Mouse (Mus musculus) olfactory bulb, adult 2 months (tissue): Measurements from ENCODE around the gene Tuba4a. TPM values are rescaled to one million over a fixed set of nuclear protein-coding genes. Genes with fewer than 3 reads are reported as not detected.

Experiments used
- H3K27ac ChIP-seq: fragments of 200-500 bp; 2 replicates; pipeline ENCODE4 v1.5.1; 2012; ENCODE audit warnings: low read depth, low read length; ENCODE audit not compliant: insufficient read depth
- H3K4me1 ChIP-seq: fragments of 200-500 bp; 2 replicates; pipeline ENCODE4 v1.6.1; 2012; ENCODE audit warnings: low read length; ENCODE audit not compliant: control insufficient read depth, insufficient read depth
- H3K4me3 ChIP-seq: fragments of 200-500 bp; 2 replicates; pipeline ENCODE4 v1.5.1; 2012; ENCODE audit warnings: mild to moderate bottlenecking, low read depth, low read length, moderate library complexity; ENCODE audit not compliant: insufficient read depth
- CTCF ChIP-seq: fragments of 200-500 bp; IDR thresholded peaks from 2 replicates; pipeline ENCODE4 v1.5.1; 2012; ENCODE audit warnings: low read depth, mild to moderate bottlenecking, low read length, moderate library complexity; ENCODE audit not compliant: insufficient read depth
- POLR2A ChIP-seq: fragments of 200-500 bp; IDR thresholded peaks from 2 replicates; pipeline ENCODE4 v1.6.1; 2012; ENCODE audit warnings: mild to moderate bottlenecking, low read depth, low read length, moderate library complexity; ENCODE audit not compliant: insufficient read depth
- WGBS: fragments of 180-500 bp; shearing (Covaris S2); methylation state at CpG from one replicate; pipeline ENCODE4 v1.1.7; 2018; 5-methylcytosine and 5-hydroxymethylcytosine counted together
- polyA plus RNA-seq: library from polyadenylated mRNA; stranded (reverse); fragments of >200 nt; gene quantifications from 2 replicates; pipeline ENCODE4 v1.2.4, GENCODE M21; 2012; ENCODE audit warnings: low replicate concordance; ENCODE audit not compliant: missing spikeins, insufficient read depth, insufficient read length

Gene Tuba4a
- polyA plus RNA-seq: not detected in 2 replicates

DNA sequence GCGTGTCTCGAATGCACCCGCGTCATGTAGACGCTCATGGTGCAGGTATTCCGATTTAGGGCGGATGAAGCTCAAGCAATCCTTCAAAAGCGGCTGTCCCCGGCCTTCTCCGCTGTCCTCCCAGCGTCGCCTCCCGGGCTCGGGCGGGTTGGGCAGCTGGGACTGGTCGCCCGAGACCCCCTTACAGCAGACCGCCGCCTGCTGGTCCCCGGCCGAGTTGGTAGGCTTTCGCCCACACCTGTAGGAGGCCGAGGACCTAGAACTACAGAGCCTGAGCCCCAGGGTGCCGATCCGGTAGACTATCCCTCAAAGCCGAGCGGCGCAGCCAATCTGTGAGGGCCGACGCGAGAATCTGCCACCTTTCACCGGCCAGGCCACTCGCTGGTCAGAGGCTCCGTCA is at the start of gene Tuba4a:
Gene Tuba4a (minus strand): TSS at position 335 of the 400 bp plus-strand sequence.
- Histone ChIP-seq H3K4me1 (peaks cover 28% of the 10 kb centered on the region), H3K4me3 (peak within 1 kb of the TSS; percentile 65), H3K27ac (peak within 1 kb of the TSS; percentile 31; the same call in 1 of the 2 replicates)
- TF ChIP-seq POLR2A: no peak
- 0 out of 2 replicates have a peak, but pooled peaks have one; percentile 7 for TF ChIP-seq CTCF
- 3% methylated on average over 34 of the region's 34 CpGs for whole genome bisulfite sequencing

DNA sequence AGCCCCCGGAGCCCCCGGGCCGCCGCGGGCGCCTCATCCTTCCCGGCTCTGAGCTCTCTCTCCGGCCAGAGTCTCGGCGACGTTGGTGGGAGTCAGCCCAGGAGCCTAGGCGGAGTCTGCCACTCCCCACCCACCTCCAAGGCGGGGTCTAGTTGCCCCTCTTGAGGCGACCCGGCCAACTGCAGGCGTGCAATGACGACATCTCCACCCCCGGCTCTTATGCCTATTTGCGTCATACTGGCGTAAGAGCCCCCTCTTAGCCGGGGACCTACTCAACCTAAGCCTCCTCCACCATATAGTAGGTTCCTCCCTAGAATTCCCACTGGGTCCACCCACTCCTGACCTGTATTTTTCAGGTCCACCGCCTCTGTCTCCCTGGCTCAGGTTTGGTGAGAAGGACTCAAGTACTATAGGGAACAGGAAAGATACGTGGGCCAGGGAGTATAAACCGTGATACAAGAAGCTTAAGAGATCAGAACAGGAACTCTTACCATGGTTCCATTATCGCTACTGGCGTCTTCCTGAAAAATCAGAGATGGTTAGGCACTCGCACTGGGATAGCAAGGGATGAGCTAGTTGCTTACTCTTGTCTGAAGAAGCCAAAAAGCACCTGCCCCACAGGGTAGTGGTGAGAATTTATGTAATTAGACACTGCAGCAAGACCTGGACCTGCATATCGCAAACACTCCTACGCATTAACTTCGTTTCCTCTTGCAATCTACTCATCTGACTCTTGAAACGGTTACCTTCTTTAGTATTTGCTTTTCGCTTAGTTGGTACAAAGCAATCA is 44.6 kb upstream of the Tuba4a start, which contains the start of gene Ptprn:
Gene Ptprn (minus strand): TSS at position 412 of the 790 bp plus-strand sequence.
- Histone ChIP-seq H3K4me3 (peak within 1 kb of the TSS; percentile 87), H3K27ac (peak within 1 kb of the TSS; percentile 95), H3K4me1 (peaks cover 4% of the 10 kb centered on the region)
- 6% methylated on average over 32 of the region's 32 CpGs for WGBS
- TF ChIP-seq POLR2A: peak; percentile 45; the same call in 1 of the 2 replicates
- peak; percentile 34; the same call in 1 of the 2 replicates for TF ChIP-seq CTCF

DNA sequence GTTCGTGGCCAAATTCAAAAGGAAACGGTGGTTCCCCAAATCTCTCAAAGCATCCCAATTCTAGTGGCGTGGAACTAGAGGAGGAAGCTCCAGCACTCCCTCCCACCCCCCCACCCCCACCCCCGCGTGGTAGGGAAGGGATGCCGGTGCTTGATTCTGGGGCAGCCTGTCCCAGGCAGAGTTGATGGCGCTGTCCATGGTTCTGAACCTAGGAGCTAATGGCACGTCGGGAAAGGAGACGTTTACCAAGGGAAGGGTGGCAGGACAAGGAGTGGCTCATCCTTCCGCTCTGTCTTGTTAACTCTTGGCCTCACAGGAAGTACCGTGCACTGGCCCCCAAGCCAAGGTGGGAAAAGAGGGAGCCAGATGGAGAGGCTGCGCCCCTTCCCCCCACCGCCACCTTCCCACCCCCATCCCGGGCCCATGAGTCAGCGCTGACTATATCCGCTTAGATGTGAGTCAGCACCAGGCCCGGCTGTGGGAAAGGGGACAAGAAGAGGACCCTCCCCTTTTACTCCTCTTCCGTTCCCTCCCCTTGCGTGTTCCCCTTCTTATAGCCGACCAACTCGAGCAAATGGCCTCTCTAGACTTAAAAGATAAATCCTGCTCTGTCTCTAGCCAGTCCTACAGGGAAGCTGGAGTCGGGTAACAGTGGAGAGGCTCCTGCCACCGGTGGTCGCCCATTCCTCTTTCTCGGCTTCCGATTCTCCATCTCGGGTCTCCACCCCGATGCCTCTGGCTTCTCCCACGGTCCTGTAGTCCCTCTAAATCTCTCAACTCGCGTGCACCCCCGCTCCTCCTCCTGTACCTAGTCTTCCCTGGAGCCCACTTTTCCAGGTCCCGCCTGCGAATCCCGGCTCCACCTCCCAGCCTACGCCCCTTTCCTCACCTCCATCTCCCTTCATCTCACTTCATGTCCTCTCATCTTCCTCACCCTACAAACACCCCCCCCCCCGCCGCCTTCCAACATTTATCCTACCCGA is 43.6 kb upstream of the Tuba4a start:
- WGBS: under 1% methylated on average over 40 of the region's 40 CpGs
- peak overlapping the region; percentile 87 for H3K4me3 ChIP-seq
- peaks cover 4% of the 10 kb centered on the region for H3K4me1 ChIP-seq
- peak overlapping the region; percentile 95 for H3K27ac ChIP-seq
- 0 out of 2 replicates have a peak, but pooled peaks have one; percentile 8 for TF ChIP-seq POLR2A
- TF ChIP-seq CTCF: no peak

DNA sequence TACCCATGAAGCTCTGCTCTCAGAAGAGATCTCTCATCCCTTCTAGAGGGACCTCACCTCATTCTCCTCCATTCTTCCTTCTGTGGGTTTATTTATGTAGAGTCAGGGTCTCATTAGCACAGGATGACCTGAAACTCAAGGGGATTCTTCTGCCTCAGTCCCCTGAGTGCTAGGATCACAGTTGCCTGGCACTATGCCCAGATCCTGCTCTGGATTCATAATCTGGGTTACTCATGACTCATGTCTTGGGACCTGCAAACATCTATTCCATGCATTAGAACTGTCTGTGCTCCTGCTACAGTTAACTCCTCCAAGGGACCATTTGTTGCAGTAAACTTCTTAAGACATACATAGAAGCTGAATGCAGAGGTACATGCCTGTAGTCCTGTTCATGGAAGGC is 41.6 kb upstream of the Tuba4a start:
- no peak for TF ChIP-seq CTCF
- no peak overlapping the region for H3K27ac ChIP-seq
- H3K4me3 ChIP-seq: no peak overlapping the region
- peaks cover 4% of the 10 kb centered on the region for H3K4me1 ChIP-seq

DNA sequence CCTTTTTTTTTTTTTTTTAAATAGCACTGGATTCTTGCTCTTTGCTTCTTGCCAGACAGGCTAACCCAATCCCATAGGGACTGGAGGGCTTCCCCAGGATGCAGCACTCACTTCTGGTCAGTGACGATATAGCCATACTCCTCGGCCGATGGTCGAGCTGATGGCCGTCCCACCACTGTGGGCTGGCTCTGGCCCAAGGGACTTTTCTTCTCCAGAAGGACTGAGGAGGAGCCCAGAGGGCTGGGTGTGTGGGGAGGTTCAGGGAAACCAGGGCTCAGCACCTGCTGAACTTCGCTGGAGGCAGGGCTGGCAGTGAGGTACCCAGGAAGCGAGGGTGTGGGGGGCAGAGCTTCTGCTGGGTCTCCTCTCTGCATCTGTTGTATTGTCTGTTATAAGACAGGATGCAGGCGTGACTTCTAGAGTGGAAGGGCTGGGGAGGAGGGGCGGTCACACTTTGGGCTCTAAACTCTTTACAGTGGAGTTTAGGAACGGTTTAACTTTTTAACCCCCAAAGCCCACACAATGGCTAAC is 35.9 kb upstream of the Tuba4a start:
- 69% methylated on average over 10 of the region's 10 CpGs for WGBS
- TF ChIP-seq POLR2A (no peak), CTCF (no peak)
- no peak overlapping the region for H3K4me3 ChIP-seq

DNA sequence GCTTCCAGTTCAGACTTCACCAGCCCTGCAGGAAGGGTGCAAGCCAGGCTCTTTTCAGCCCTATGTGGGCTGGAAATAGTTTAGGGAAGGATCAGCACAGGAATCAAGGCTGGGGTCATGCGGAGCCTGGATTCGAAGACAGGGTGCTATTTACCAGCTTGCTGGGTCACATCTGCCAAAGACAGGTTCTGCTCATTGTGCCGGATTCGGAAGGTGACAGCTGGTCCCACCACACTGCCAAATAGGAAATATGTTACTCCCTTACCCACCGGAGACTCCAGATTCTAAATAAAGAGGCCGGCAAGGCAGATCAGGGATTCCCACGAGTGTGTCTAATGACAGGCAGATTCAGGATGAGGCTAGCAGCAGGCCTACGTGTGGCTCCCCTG is 35.0 kb upstream of the Tuba4a start:
- WGBS: 54% methylated on average over 8 of the region's 8 CpGs
- TF ChIP-seq CTCF: no peak
- H3K27ac ChIP-seq: no peak overlapping the region
- no peak overlapping the region for H3K4me3 ChIP-seq
- peaks cover 21% of the 10 kb centered on the region for H3K4me1 ChIP-seq

More for the DNA sequence above, 35.9 kb upstream of the Tuba4a start:
- peaks cover 21% of the 10 kb centered on the region for H3K4me1 ChIP-seq
- no peak overlapping the region for H3K27ac ChIP-seq

DNA sequence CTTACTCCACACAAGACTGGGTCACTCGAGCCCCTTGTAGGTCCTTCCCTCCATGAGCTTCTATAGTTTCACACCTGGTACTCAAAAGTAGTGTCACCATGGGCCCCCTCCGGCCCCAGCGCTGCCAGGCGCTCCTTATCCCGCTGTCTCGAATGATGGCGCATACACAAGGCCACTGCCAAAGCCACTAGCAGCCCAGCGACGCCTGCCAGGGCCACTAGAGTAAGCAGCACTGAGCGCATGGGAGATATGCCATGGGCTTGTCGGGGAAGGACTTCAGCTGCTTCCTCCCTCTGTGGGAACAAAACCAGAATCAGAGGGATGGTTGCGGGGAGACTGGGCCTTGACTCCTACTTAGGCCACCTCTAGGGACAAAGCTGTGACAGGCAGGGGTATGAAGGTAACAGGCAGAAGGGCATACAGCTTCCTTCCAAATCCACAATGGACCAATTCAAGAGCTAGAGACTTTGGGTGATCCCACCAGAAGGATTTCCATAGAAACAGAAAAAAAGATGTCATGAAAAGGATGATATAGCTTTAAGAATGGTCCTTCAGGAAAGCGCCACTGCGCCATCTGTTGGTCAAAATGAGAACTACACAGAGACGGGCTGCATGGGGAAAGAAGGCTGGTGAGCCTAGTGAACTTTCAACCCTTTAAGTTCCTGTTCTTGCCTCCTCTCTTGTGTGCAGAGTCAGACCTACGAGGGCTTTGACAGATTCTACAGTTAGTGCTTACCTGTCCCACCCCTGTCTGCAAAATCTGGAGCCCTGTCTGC is 34.4 kb upstream of the Tuba4a start:
- H3K27ac ChIP-seq: no peak overlapping the region
- 61% methylated on average over 16 of the region's 16 CpGs for WGBS
- TF ChIP-seq POLR2A (no peak), CTCF (peak; percentile 36; the same call in 1 of the 2 replicates)

DNA sequence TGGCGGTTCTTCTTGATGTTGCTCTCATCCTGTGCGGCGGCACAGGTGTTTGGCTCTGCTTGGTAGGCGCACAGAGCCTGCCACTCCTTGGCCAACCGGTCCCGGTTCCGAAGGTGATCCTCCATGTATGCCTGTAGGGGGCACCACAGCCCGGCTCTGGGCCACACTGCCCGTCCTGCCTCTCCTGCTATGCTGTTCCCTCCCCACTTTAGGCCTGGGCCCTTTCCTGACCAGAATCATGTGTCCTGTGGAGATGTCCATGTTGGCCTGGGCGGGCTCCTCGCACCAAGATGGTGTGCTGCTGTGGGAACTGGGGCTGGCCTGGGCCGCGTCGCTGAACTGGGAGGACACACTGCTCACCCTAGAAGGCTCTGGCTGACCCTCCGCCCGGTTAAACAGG is 33.4 kb upstream of the Tuba4a start:
- TF ChIP-seq POLR2A: no peak
- TF ChIP-seq CTCF: no peak

More for the DNA sequence above, 34.4 kb upstream of the Tuba4a start:
- Histone ChIP-seq H3K4me1 (peaks cover 23% of the 10 kb centered on the region), H3K4me3 (no peak overlapping the region)

More for the DNA sequence above, 33.4 kb upstream of the Tuba4a start:
- Histone ChIP-seq H3K27ac (no peak overlapping the region), H3K4me3 (no peak overlapping the region), H3K4me1 (peaks cover 31% of the 10 kb centered on the region)
- WGBS: 80% methylated on average over 16 of the region's 16 CpGs
